Mouse (Mus musculus) liver, embryonic 11.5 days (tissue): Measurements from ENCODE around the gene Grm4. TPM values are rescaled to one million over a fixed set of nuclear protein-coding genes. Genes with fewer than 3 reads are reported as not detected.

Source experiments
- ATAC-seq: fragments of 200-750 bp; cut with Nextera tagmentation; replicated peaks from 2 replicates; pipeline ENCODE4 v1.8.0; 2017; ENCODE audit warnings: moderate number of reproducible peaks, mild to moderate bottlenecking, moderate TSS enrichment, moderate library complexity; ENCODE audit not compliant: low FRiP score
- DNase-seq: peaks from one replicate; pipeline ENCODE4 v3.0.0-alpha.2; 2017; ENCODE audit warnings: low spot score
- H3K27ac ChIP-seq: fragments of 300-500 bp; sonication (generic); 2 replicates; pipeline ENCODE4 v1.5.1; 2014; ENCODE audit warnings: mild to moderate bottlenecking, low read depth, low read length, control low read depth
- H3K27me3 ChIP-seq: fragments of 300-500 bp; sonication (generic); replicated peaks from 2 replicates; pipeline ENCODE4 v1.6.1; 2014; ENCODE audit warnings: low read length, mixed read lengths; ENCODE audit not compliant: control insufficient read depth, insufficient read depth
- H3K36me3 ChIP-seq: fragments of 300-500 bp; sonication (generic); 2 replicates; pipeline ENCODE4 v1.6.1; 2014; ENCODE audit warnings: mild to moderate bottlenecking, low read length, moderate library complexity, mixed read lengths; ENCODE audit not compliant: control insufficient read depth, insufficient read depth
- H3K4me1 ChIP-seq: fragments of 300-500 bp; sonication (generic); replicated peaks from 2 replicates; pipeline ENCODE4 v1.6.1; 2014; ENCODE audit warnings: low read length, mixed read lengths; ENCODE audit not compliant: control insufficient read depth, insufficient read depth
- H3K4me2 ChIP-seq: fragments of 300-500 bp; sonication (generic); 2 replicates; pipeline ENCODE4 v1.6.1; 2014; ENCODE audit warnings: mild to moderate bottlenecking, control low read depth, moderate library complexity
- H3K4me3 ChIP-seq: fragments of 300-500 bp; sonication (generic); 2 replicates; pipeline ENCODE4 v1.5.1; 2014; ENCODE audit warnings: low read depth, low read length, control low read depth
- H3K9ac ChIP-seq: fragments of 300-500 bp; sonication (generic); 2 replicates; pipeline ENCODE4 v1.6.1; 2014; ENCODE audit warnings: low read depth, low read length, control low read depth
- H3K9me3 ChIP-seq: fragments of 300-500 bp; sonication (generic); 2 replicates; pipeline ENCODE4 v1.6.1; 2016; ENCODE audit warnings: low read length, inconsistent platforms, mixed read lengths; ENCODE audit not compliant: control insufficient read depth
- WGBS: fragments of 180-500 bp; shearing (Covaris S2); extraction: QIAGEN DNeasy Blood & Tissue Kit; methylation state at CpG from one replicate; pipeline ENCODE4 v1.1.7; 2014; 5-methylcytosine and 5-hydroxymethylcytosine counted together
- polyA plus RNA-seq: library from polyadenylated mRNA; unstranded; fragments of >200 nt; fragmentation: Nextera tagmentation; extraction: Ambion mirVana; gene quantifications from 2 replicates; pipeline ENCODE4 v1.2.1, GENCODE M21; 2014

Grm4 gene
- polyA plus RNA-seq: 0.12 and 0.18 TPM in 2 replicates

DNA sequence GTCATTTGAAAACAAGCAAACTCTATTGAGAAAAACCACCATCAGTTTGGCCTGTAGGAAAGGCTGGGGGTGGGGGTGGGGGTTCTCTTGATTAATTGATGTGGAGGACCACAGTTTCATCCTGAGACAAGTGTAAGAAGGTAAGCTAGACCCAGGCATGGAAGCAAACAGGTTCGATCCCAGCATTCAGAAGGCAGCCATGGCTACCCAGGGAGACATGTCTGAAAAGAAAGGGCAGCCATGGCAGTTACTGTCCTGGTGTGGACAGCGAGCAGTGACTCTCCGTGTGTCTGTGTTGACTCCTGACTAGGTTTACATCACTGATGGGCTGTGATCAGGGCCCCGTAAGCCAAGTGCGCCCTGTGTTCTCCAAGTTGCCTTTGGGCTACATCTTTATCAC, at the start of gene Grm4:
Gene Grm4, minus strand, starts transcription at position 101 of the 400 bp plus-strand sequence.
- no peaks in the 10 kb centered on the region for H3K4me1 ChIP-seq
- H3K9me3 ChIP-seq: no peaks in the 10 kb centered on the region
- no peak for DNase-seq
- no peak within 1 kb of the TSS for H3K9ac ChIP-seq
- H3K4me2 ChIP-seq: peak within 1 kb of the TSS; percentile 15
- ATAC-seq: no peak
- H3K4me3 ChIP-seq: no peak within 1 kb of the TSS
- no peaks in the 10 kb centered on the region for H3K36me3 ChIP-seq
- H3K27me3 ChIP-seq: peaks cover 43% of the 10 kb centered on the region
- no peak within 1 kb of the TSS for H3K27ac ChIP-seq
- WGBS: 67% methylated on average over 5 of the region's 5 CpGs

DNA sequence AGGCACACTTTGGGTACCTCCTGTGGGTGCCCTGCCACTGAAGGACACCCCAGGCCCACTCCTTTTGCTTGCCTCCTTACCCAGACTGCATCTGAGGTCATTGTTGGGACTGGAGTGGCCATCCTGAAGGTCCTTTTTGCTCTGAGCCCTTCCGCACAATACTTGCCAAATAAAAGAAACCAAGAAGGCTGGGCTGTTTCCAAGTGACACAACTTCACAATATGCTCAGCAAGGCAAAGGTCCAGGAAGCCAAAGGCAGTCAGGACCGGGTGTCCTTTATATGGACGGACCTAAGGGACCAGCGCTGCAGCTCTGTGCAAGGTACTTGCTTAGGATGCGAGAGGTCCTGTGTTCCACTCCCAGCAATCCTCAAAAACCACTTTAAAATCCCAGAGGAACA, 47.0 kb upstream of the Grm4 start:
- Histone ChIP-seq H3K27ac (no peak overlapping the region), H3K4me2 (no peak overlapping the region), H3K4me1 (peaks cover 19% of the 10 kb centered on the region), H3K9me3 (no peaks in the 10 kb centered on the region), H3K9ac (no peak overlapping the region), H3K4me3 (no peak overlapping the region), H3K36me3 (peaks cover 4% of the 10 kb centered on the region; the same call in 1 of the 2 replicates), H3K27me3 (no peaks in the 10 kb centered on the region)
- ATAC-seq (no peak), DNase-seq (no peak)
- WGBS: 90% methylated on average over 5 of the region's 5 CpGs

- H3K27me3 ChIP-seq: no peaks in the 10 kb centered on the region
- no peaks in the 10 kb centered on the region for H3K9me3 ChIP-seq
- H3K9ac ChIP-seq: peak overlapping the region; percentile 68
- H3K4me2 ChIP-seq: peak overlapping the region; percentile 98
- peaks cover 14% of the 10 kb centered on the region for H3K36me3 ChIP-seq
- no peak for DNase-seq
- ATAC-seq: no peak
- WGBS: 0% methylated on average over 13 of the region's 13 CpGs
- H3K4me1 ChIP-seq: peaks cover 26% of the 10 kb centered on the region
- H3K4me3 ChIP-seq: peak overlapping the region; percentile 75
- H3K27ac ChIP-seq: no peak overlapping the region
Observed at GRCm38 (mm10) chr17:27565942-27566267, 44.7 kb upstream of the Grm4 start.

GRCm38 (mm10) chr17:27565163-27565941, 44.1 kb upstream of the Grm4 start, which contains the start of gene AI413582:
AI413582 (minus strand) TSS chr17:27565756.
- ATAC-seq (peak; percentile 94), DNase-seq (peak; percentile 99)
- WGBS: under 1% methylated on average over 58 of the region's 58 CpGs
- peaks cover 32% of the 10 kb centered on the region for H3K4me1 ChIP-seq
- no peaks in the 10 kb centered on the region for H3K9me3 ChIP-seq
- peak within 1 kb of the TSS; percentile 81 for H3K9ac ChIP-seq
- peak within 1 kb of the TSS; percentile 58; the same call in 1 of the 2 replicates for H3K27ac ChIP-seq
- peak within 1 kb of the TSS; percentile 75 for H3K4me3 ChIP-seq
- peaks cover 16% of the 10 kb centered on the region for H3K36me3 ChIP-seq
- peak within 1 kb of the TSS; percentile 98 for H3K4me2 ChIP-seq
- no peaks in the 10 kb centered on the region for H3K27me3 ChIP-seq

GRCm38 (mm10) chr17:27564391-27565162, 43.4 kb upstream of the Grm4 start:
- peaks cover 37% of the 10 kb centered on the region for H3K4me1 ChIP-seq
- peak; percentile 75 for DNase-seq

GRCm38 (mm10) chr17:27563771-27564244, 42.6 kb upstream of the Grm4 start:
- Histone ChIP-seq H3K9me3 (no peaks in the 10 kb centered on the region), H3K4me1 (peaks cover 44% of the 10 kb centered on the region), H3K36me3 (peaks cover 24% of the 10 kb centered on the region), H3K4me2 (peak overlapping the region; percentile 98), H3K27ac (peak overlapping the region; percentile 58), H3K9ac (no peak overlapping the region), H3K4me3 (no peak overlapping the region; the same call in none of the 2 replicates), H3K27me3 (no peaks in the 10 kb centered on the region)
- ATAC-seq: no peak
- no peak for DNase-seq
- 52% methylated on average over 7 of the region's 7 CpGs for WGBS

More at GRCm38 (mm10) chr17:27564391-27565162, 43.4 kb upstream of the Grm4 start:
- ATAC-seq: peak; percentile 21; the same call in 1 of the 2 replicates
- H3K9ac ChIP-seq: peak overlapping the region; percentile 81
- H3K4me3 ChIP-seq: peak overlapping the region; percentile 75
- H3K27me3 ChIP-seq: no peaks in the 10 kb centered on the region
- H3K4me2 ChIP-seq: peak overlapping the region; percentile 98
- no peaks in the 10 kb centered on the region for H3K9me3 ChIP-seq
- H3K27ac ChIP-seq: peak overlapping the region; percentile 58; the same call in 1 of the 2 replicates
- H3K36me3 ChIP-seq: peaks cover 23% of the 10 kb centered on the region
- 8% methylated on average over 20 of the region's 20 CpGs for WGBS

DNA sequence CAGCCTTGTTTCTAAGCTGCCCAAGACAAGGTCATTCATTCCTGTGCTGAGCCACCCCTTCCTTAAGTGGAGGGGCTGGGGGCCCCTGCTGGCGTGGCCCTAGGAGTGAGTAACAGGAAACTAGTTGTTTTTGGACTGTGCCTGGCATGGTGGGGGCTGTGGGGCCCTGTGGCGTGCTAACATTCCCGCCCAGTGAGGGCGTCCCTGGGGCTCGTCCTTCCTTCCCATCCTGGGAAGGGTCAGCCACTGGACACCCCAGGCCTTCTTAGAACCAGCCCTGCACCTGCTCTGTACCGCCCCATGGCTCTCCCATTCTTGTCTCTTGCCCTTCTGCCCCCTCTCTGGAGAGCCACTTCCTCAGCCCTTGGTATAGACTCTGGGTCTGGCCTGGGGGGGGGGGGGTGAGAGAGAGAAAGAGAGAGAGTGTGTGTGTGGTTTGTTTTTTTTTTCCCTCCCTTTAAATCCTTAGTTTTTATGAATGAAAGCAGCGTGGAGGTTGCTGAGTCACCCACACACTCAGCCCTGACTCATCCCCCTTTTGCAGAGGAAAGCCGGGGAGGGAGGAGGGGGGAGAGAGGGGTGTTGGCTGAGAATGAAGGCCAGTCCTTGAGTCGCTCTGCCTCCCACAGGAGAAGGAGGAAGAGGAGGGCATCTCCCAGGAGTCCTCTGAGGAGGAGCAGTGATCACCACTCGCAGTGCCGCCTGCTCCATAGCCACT, 40.8 kb upstream of the Grm4 start:
- ATAC-seq (no peak), DNase-seq (no peak)
- Histone ChIP-seq H3K27me3 (no peaks in the 10 kb centered on the region), H3K36me3 (peaks cover 25% of the 10 kb centered on the region), H3K9me3 (no peaks in the 10 kb centered on the region), H3K4me1 (peaks cover 46% of the 10 kb centered on the region), H3K27ac (no peak overlapping the region), H3K4me2 (peak overlapping the region; percentile 21; the same call in 1 of the 2 replicates), H3K4me3 (0 out of 2 replicates have a peak overlapping the region, but pooled peaks have one; percentile 22), H3K9ac (no peak overlapping the region)
- 56% methylated on average over 9 of the region's 11 CpGs for WGBS

GRCm38 (mm10) chr17:27560926-27561480, 39.8 kb upstream of the Grm4 start:
- H3K27ac ChIP-seq: no peak overlapping the region
- 86% methylated on average over 13 of the region's 13 CpGs for WGBS
- no peak overlapping the region for H3K4me3 ChIP-seq
- ATAC-seq (no peak), DNase-seq (no peak)
- H3K9ac ChIP-seq: no peak overlapping the region
- H3K9me3 ChIP-seq: no peaks in the 10 kb centered on the region
- H3K4me1 ChIP-seq: peaks cover 46% of the 10 kb centered on the region
- no peaks in the 10 kb centered on the region for H3K27me3 ChIP-seq
- H3K4me2 ChIP-seq: peak overlapping the region; percentile 22; the same call in 1 of the 2 replicates
- peaks cover 25% of the 10 kb centered on the region for H3K36me3 ChIP-seq
